Mouse (Mus musculus) layer of hippocampus, adult 2 months (tissue): ENCODE measurements at regions not wholly inside any gene's neighbourhood (a gene's known extent, or its start where the extent isn't known, plus 50 kb on each side); places are given as distances from the start of the nearest gene placed in this dataset.

Experiments used
- DNase-seq, 2 experiments: peaks; one replicate each; pipeline ENCODE4 v3.0.0; 2022; ENCODE audit warnings: low spot score in 2 of 2
- H3K27ac ChIP-seq: fragments of 200-600 bp; 2 replicates; pipeline ENCODE4 v1.8.1; 2022
- H3K4me3 ChIP-seq: fragments of 200-600 bp; 2 replicates; pipeline ENCODE4 v1.8.1; 2022; ENCODE audit warnings: mild to moderate bottlenecking
- CTCF ChIP-seq: fragments of 200-600 bp; conservative IDR thresholded peaks from 2 replicates; pipeline ENCODE4 v1.8.1; 2022; ENCODE audit warnings: antibody characterized with exemption, mild to moderate bottlenecking, moderate library complexity

DNA sequence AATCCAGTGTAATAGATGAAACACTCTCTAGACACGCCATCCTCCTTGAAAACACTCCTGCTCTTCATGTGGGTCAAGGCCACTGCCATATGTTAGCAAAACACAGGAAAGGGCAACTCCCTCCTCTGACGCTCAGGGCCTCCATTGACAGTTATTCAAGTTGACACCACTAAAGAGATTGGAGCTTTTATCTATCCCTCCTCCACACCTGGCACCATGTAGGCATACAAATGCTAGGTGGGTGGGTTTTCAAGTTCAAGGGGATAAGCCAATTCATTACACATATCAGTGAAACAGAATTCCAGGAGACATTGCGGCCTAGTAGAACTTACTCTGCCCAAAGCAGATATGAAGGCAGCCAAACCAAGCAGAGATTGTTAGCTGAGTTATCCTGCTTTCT lies 331.0 kb downstream of the Tns1 start:
- Histone ChIP-seq H3K4me3 (no peak overlapping the region), H3K27ac (no peak overlapping the region)
- peak; percentile 19 to 29 for DNase-seq
- no peak for TF ChIP-seq CTCF

DNA sequence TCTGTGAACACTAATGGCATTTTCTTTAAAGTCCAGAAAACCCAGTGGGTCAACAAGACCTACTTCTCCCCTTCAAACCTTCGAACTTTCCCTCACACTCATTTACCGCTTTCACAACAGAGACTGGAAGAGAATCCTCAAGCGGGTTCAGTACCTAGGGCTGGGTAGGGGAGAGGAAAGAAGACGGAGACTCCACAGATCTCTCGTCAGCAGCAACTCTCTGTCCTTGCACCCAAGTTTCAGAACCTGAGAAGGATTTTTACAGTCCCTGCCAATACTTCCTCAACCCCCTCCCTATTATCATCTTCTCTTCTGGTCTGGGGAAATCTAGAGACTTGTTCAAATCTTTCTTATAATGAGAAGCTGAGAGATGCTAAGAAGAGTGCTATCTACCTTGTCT lies 331.9 kb downstream of the Tns1 start:
- no peak overlapping the region for H3K4me3 ChIP-seq
- DNase-seq, result no peak
- no peak overlapping the region for H3K27ac ChIP-seq
- no peak for TF ChIP-seq CTCF

DNA sequence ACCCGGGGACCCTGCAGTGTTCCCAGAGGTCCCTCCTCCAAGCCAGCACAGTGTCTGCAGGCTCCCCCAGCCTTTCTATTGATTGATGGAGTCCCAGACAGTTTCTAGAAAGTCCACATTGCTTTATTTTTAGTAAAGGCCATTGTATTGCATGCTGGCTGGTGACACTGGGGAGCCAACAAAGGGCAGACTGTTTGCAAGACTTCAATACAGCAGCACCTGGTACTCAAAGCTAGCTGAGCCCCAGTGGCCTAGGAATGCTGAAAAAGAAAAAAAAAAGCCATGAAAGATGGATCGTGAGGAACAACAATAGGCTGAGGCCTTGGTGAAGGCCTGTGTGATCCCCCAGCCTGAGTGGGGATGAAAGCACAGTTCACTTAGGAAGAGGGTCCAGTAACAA lies 336.6 kb downstream of the Tns1 start:
- DNase-seq, result no peak
- TF ChIP-seq CTCF, result no peak
- no peak overlapping the region for H3K4me3 ChIP-seq
- no peak overlapping the region for H3K27ac ChIP-seq

DNA sequence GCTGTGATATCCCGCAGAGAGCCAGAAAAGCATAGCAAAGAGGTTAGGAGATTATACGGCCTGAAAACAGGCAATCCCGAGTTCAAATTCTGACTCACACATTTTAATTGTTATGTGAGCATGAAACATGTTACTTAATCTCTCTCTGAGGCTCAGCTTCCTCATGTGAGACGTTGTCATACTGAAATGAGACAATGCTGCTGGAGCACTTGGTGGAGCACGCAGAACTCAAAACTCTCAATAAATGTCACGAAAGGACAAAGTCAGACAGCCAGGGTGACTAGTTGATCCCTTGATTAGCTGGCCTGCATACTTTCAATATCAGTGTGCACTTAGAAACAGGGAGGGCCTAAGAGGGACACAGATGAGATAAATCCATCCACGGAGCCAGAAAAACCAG lies 337.0 kb downstream of the Tns1 start:
- no peak overlapping the region for H3K4me3 ChIP-seq
- DNase-seq, result no peak
- no peak for TF ChIP-seq CTCF
- H3K27ac ChIP-seq, result no peak overlapping the region

DNA sequence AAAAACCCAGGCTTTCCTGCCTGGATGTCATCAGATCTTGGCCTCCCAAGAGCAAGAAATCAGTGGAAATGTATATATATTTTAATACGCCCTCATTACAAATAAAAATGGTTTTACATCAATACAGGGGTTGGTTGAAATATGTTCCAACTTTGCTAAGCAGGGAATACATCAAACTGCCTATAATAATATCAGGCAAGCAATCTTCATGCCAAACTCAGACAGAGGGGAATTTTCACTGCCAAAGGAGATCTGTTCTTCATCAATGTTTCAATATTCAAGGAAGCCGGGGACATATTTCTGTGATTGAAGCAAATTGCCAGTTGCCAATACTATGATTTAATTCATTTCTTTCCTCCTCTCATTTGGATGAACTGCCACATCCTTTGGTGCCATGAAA lies 340.9 kb downstream of the Tns1 start:
- Histone ChIP-seq H3K27ac (no peak overlapping the region), H3K4me3 (no peak overlapping the region)
- no peak for TF ChIP-seq CTCF
- no peak for DNase-seq

DNA sequence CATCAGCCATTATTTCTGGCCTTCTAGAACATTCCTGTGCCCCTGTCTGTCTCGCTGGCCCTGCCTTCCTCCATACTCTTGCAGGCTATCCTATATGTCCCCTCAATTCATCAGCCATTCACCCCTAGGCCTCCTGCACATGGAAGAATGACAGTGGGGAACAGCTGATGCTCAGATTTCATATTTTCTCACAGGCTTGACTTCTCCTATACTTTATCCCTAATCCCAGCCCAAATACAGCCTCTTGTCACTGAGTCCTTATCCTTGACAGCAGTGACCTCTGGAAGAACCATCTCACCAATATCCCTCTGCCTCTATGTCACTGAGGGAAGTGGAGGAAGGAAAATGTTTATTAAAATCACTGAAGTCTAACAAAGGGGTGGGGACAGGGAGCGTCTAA lies 341.4 kb downstream of the Tns1 start:
- no peak overlapping the region for H3K27ac ChIP-seq
- DNase-seq, result no peak
- H3K4me3 ChIP-seq, result no peak overlapping the region
- TF ChIP-seq CTCF, result no peak

DNA sequence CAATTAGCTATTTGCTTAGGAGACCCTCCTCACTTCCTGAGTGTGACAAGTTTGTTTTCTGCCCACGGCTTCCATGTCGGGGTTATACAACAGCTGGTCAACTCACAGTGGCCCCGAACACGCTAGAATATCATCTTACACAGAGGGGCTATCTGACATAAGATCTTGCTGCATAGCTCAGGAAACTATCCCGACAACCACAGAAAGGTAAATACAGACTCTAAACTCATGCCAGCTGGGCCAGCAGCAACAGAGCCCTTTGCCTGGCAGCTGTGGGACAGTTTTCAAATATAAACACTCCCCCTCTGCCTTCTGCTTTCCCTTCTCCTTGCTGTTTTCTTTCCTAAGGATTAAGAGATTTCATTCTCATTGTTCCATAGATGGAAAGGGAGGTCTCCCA lies 352.5 kb downstream of the Tns1 start:
- no peak for TF ChIP-seq CTCF
- Histone ChIP-seq H3K4me3 (no peak overlapping the region), H3K27ac (no peak overlapping the region)
- DNase-seq, result no peak

DNA sequence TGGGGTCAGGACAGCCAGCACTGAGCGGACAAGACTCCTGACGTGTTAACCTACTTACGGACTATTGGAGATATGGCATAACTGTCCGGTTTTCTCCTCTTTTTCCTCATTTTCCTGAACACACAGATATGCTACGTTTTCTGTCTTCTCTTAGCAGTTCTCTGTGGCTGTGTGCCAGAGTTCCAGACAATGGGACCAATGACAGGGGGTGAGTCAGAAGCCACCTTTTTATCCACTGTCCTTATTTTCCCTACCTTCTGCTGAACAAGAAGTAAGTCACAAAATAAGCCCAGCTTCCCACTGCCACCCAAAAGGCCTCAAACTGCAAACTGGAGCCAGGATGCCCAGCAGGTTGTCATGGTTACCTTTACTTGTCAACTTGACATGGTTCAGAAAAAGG lies 353.6 kb downstream of the Tns1 start:
- no peak for TF ChIP-seq CTCF
- Histone ChIP-seq H3K27ac (no peak overlapping the region), H3K4me3 (no peak overlapping the region)
- no peak for DNase-seq

DNA sequence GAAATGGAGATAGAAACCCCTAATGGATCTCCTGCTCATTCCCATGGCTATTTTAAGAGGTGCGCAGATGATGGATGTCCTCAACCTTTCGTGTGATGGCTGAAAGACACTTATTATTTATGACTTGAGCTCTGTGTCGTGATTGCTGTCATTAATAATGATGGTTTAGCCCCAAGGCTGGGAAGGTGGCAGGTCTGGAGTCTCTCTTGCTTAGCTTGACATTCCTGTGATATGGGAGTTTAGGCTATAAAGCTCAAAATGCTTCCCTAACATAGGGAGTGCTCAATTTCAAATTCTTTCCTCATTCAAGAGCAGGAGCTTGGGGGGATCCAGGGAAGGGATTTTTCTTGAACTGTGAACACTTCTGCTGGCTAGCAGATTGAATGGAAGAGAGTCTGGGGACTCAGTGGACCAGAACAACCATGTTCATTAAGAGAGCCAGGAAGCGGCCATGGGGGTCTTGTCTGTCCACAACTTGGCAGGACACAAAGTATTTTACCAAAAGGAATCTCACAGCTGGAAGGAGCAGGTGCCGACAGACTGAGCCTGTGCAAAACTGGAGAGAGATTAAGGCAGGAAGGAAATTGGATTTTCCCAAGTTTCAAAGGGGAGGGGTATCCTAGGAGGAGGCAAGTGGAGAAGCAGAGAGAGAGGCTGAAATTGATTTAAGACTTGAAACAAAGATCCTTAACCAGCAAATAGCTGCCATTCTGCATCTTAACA lies 359.5 kb downstream of the Tns1 start:
- no peak for DNase-seq
- no peak for TF ChIP-seq CTCF
- H3K4me3 ChIP-seq, result no peak overlapping the region
- no peak overlapping the region for H3K27ac ChIP-seq

DNA sequence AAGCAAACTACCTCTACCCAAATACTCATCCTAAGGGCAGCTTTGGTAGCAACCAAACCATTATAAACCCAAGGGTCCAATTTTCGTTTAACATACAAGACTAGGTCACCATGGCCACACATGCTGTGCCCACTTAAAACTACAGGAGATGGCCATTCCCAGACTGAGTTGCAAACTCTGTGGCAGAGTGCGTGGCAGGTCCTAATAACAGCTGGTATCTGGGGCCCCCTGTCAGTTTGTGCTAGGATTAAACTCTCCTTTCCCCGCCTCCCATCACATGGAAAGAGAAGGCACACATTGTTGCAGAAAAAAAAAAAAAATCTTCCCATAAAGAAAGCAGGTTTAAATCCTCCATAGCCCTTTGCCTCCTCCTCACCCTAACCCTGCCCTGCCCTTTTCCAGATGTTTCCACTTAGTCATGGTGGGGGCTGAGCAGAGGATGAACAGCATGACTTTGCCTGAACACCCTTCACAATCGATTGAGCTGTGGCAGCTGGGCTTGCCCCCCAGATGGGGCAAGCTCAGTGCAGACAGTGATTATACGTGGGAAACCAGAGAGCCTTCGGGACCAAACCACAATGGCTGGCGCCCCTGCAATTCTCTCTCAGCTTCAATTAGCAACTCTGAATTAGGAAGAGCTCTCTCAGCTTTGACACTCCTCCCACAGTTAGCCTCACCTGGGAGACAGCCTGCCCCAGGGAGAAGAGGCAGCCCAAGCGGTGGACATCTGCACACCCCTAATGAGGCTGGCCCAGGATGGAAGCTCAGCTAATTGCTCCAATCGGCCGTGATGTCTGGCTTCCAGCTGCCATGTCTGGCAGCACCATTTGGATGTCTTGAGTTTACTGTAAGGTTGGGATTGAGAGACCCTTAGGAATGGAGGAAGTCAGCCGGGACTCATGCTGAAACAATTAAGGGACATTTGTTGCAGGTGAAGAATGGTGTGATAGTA lies 365.9 kb downstream of the Tns1 start:
- DNase-seq, result no peak
- Histone ChIP-seq H3K27ac (no peak overlapping the region), H3K4me3 (no peak overlapping the region)
- no peak for TF ChIP-seq CTCF

DNA sequence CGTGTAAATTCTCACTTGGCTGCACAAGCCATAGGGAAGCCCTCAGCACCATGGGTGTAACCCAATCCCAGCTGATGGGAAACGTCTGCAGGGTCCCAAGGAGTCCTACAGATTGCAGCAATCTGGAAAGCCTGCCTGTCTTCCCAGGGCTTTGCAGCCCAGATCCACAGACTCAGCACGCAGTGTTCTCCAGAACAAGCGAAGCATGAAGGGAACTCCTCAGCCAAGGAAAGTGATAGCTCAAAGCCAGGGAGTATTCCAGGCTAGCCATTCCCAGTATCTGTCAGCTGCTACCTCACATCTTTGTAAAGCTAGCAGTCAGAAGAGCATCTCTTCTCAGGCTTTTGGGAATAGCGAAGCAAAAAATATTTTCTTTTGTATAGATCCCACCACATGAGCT lies 368.5 kb downstream of the Tns1 start:
- DNase-seq, result no peak
- Histone ChIP-seq H3K4me3 (no peak overlapping the region), H3K27ac (no peak overlapping the region)
- no peak for TF ChIP-seq CTCF

DNA sequence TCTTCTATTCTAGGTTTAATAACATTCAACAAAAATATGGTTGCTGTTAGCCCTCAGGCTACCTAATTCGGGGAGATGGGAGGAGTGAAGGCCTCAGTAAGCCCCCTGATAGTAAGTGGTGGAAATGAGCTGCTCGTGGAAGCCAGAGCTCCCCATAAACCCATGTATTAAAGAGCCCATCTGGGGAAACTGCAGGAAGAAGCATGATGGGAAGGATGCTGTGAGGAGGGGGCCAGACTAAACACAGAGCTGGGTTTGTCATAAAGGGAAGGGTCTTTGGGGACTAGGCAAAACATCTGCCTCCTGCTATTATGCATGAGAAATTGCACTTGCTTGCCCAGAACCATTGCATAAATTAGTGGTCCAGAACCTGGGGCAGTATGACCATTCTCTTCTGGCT lies 369.3 kb downstream of the Tns1 start:
- Histone ChIP-seq H3K4me3 (no peak overlapping the region), H3K27ac (no peak overlapping the region)
- TF ChIP-seq CTCF, result no peak
- no peak for DNase-seq

DNA sequence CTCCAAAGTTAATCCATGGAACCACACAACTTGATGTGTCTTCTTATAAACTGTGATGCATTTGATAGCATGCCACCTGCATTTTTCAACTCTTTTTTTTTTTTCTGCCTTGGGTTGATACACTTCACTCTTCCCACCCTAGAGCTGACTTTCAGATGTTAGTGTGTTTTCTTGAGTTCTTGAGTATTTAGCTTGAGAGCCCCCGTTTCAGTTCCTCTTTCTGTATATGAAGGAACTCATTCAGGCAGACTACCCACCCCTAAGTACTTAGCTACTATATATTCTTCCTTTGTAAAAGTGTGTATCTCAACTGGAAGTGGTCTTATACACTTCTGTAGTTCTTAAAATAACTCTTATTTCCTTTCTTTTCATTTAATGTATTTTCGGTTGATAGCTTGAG lies 371.1 kb downstream of the Tns1 start:
- no peak for DNase-seq
- H3K27ac ChIP-seq, result no peak overlapping the region
- H3K4me3 ChIP-seq, result no peak overlapping the region
- TF ChIP-seq CTCF, result no peak

DNA sequence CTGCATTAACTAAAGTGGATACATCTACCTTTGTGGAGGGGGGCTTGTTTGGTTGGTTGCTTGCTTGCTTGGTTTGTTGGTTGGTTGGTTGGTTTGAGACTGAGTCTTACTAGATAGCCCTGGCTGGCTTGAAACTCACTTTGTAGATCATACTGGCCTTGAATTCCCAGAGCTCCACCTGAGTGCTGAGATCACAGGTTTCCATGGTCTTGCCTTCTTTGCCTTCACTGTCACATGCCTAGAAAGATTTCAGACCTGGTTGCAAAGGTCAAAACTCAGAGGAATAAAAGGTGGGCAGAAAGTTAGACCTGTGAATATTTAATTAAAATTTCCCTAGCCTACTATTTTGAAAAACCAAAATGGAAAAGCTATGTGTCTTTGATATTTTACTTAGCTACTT lies 375.5 kb downstream of the Tns1 start:
- H3K4me3 ChIP-seq, result no peak overlapping the region
- no peak for DNase-seq
- TF ChIP-seq CTCF, result no peak
- no peak overlapping the region for H3K27ac ChIP-seq
